Mouse (Mus musculus) heart, adult 2 months (tissue): ENCODE data around the gene Phykpl.

Experiments used
- CTCF ChIP-seq: fragments of 200-600 bp; IDR thresholded peaks from 2 replicates; pipeline ENCODE4 v1.8.1; 2022; ENCODE audit warnings: antibody characterized with exemption, mild to moderate bottlenecking, moderate library complexity
- EP300 ChIP-seq: fragments of 200-500 bp; IDR thresholded peaks from 2 replicates; pipeline ENCODE4 v1.6.1; 2011; ENCODE audit warnings: low read depth, low read length, control low read depth; ENCODE audit not compliant: insufficient read depth

GRCm38 (mm10) chr11:51591168-51591567 is 6.6 kb downstream of the Phykpl start:
- TF ChIP-seq EP300 (no peak), CTCF (no peak)
